Mouse (Mus musculus) intestine, embryonic 16.5 days (tissue): Measurements from ENCODE around the gene Ifitm2. TPM values are rescaled to one million over a fixed set of nuclear protein-coding genes. Genes with fewer than 3 reads are reported as not detected.

Experiments used
- ATAC-seq: fragments of 200-750 bp; cut with Nextera tagmentation; 2 replicates; pipeline ENCODE4 v1.8.0; 2017; ENCODE audit warnings: moderate TSS enrichment, moderate library complexity
- H3K27ac ChIP-seq: fragments of 300-500 bp; sonication (generic); 2 replicates; pipeline ENCODE4 v1.5.1; 2014; ENCODE audit warnings: mild to moderate bottlenecking, low read length
- H3K27me3 ChIP-seq: fragments of 300-500 bp; sonication (generic); replicated peaks from 2 replicates; pipeline ENCODE4 v1.6.1; 2014; ENCODE audit warnings: low read length, control low read depth, mixed read lengths; ENCODE audit not compliant: control insufficient read depth, insufficient read depth
- H3K36me3 ChIP-seq: fragments of 300-500 bp; sonication (generic); 2 replicates; pipeline ENCODE4 v1.6.1; 2014; ENCODE audit warnings: low read length, control low read depth; ENCODE audit not compliant: control insufficient read depth, insufficient read depth
- H3K4me1 ChIP-seq: fragments of 300-500 bp; sonication (generic); 2 replicates; pipeline ENCODE4 v1.6.1; 2014; ENCODE audit warnings: low read length, control low read depth, mixed read lengths; ENCODE audit not compliant: control insufficient read depth, insufficient read depth
- H3K4me2 ChIP-seq: fragments of 300-500 bp; sonication (generic); 2 replicates; pipeline ENCODE4 v1.6.1; 2014; ENCODE audit warnings: low read depth, low read length, control low read depth
- H3K4me3 ChIP-seq: fragments of 300-500 bp; sonication (generic); 2 replicates; pipeline ENCODE4 v1.5.1; 2014; ENCODE audit warnings: mild to moderate bottlenecking, low read length
- H3K9ac ChIP-seq: fragments of 300-500 bp; sonication (generic); 2 replicates; pipeline ENCODE4 v1.6.1; 2014; ENCODE audit warnings: low read depth, low read length
- H3K9me3 ChIP-seq: fragments of 300-500 bp; sonication (generic); 2 replicates; pipeline ENCODE4 v1.6.1; 2016; ENCODE audit warnings: low read length, control low read depth; ENCODE audit not compliant: control insufficient read depth
- WGBS: fragments of 180-500 bp; shearing (Covaris S2); extraction: QIAGEN DNeasy Blood & Tissue Kit; methylation state at CpG from one replicate; pipeline ENCODE4 v1.1.7; 2014; 5-methylcytosine and 5-hydroxymethylcytosine counted together
- polyA plus RNA-seq: library from polyadenylated mRNA; unstranded; fragments of >200 nt; fragmentation: Nextera tagmentation; extraction: Ambion mirVana; gene quantifications from 2 replicates; pipeline ENCODE4 v1.2.1, GENCODE M21; 2015

The Ifitm2 gene
- polyA plus RNA-seq, result 1,203 and 1,252 TPM in 2 replicates

DNA sequence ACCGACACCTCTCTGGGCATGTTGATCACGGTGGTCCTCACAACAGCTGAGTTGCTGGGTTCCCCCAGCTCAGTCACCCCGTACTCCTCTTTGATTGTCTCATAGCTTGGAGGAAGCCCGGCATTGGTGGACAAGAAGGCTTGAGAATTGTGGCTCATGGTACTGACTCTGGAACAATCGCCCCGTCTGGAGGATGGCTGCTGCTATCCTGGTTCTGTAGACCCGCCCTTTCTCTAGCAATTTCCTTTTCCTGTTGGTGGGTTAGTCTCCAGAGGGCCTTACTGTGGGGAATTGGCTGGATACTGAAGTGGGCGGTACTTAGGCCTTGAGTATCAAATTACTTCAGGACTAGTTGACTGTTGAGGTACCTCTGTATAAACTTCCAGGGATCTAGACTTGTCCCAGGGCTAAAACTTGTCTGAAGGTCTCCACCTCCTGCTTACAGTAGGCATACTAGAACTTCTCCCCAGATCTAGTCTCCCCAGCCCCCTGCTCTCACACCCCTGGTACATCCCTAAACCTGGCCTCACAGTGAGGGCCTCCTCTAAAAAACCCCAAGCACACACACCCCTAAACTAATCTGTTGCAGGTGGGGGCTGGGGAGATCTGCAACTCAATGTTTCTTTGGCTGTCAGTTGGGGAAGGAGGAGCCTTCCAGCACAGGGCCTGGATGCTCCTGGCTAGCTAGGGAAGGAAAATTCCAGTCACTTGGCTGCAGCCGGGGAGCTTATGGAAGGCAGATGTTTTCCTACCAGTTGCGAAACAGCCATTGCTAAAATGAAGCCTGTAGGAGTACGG is at the start of gene Ifitm2, which contains the start of gene Gm45717:
Gene Ifitm2 (minus strand): TSS at position 230 of the 798 bp plus-strand sequence.
Gene Gm45717 (minus strand): TSS at position 180 of the 798 bp plus-strand sequence.
- WGBS, result 7% methylated on average over 11 of the region's 11 CpGs
- peak; percentile 92 for ATAC-seq
- Histone ChIP-seq H3K27me3 (no peaks in the 10 kb centered on the region), H3K9ac (peak within 1 kb of the TSS; percentile 77), H3K27ac (peak within 1 kb of the TSS; percentile 97), H3K4me3 (peak within 1 kb of the TSS; percentile 63), H3K36me3 (no peaks in the 10 kb centered on the region), H3K4me1 (peaks cover 39% of the 10 kb centered on the region), H3K4me2 (peak within 1 kb of the TSS; percentile 90), H3K9me3 (no peaks in the 10 kb centered on the region)

DNA sequence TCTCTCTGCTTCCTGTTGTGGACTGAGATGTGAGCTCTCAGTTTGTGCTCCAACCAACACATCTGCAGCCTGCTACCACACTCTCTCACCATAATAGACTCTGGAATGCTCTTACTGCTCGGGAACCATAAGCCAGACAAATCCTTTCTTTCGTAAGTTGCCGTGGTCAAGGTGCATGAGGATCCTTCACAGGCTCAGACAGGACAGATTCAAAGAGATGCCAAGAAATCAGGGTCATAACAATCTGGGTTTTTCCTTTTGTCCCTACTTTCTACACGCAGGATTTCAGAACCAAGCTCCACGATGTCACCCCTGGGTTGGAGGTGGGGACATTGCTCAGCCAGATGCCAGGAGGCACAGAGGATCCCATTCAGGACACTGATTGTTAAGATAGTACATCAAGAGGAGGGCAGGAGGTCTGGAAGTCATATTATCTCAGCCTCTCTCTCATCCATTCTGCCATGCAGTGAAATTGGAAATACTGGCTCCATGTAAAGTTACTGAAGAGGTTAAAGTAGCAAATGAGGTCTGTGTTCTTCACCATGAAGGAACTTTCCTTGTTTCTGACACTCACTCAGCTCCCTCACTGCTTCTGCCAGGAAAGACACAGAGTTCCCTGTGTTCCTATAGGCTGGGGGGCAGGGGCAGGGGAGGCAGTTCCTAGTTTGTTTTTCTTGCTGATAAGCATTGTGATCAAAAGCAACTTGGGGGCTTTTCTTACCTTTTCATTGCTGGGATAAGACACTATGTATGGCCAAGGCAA is 47.6 kb upstream of the Ifitm2 start:
- ATAC-seq, result no peak
- H3K4me2 ChIP-seq, result no peak overlapping the region
- WGBS, result 75% methylated on average over 5 of the region's 5 CpGs

DNA sequence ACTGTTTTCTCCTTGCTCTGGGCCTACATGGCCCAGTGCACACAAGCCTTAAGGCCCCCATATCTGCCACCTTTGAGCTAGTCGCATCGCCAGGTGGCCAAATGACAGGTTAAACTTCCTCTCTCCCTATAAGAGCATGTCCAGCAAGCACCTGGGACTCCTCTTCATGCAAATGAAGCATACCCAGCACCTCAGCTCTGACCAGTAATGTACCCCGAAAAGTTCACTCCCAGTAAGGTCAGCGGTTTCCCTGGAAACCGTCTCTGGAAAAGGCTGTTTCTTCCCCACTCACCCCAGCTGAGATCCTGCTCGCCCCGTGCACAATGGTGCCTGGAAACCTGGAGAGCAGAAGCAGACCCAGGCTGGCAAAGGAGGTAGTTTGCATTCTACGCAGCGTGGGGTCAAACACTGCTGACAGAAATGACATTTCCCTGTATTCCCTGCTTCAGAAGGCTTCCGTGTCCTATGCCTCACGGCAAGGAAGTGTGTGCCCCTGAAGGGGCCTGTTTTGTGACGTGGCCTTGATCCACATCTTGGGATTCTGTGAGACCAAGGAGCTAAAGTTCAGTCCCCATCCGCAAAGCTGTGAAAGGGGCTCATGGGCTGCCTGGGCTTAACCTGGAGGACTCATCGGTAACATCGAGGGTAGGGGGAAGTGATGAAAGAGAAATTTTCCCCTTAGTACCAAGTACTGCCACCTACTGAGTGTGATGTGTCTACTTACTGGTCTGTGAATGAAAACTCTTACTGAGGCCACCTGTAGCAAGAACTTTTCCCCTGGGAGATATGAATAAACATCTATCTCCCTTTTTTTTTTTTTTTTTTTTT is 45.3 kb upstream of the Ifitm2 start:
- 73% methylated on average over 15 of the region's 15 CpGs for WGBS
- no peaks in the 10 kb centered on the region for H3K4me1 ChIP-seq
- no peak overlapping the region for H3K4me3 ChIP-seq
- no peaks in the 10 kb centered on the region for H3K27me3 ChIP-seq
- ATAC-seq, result no peak
- H3K9ac ChIP-seq, result no peak overlapping the region
- H3K36me3 ChIP-seq, result no peaks in the 10 kb centered on the region
- H3K4me2 ChIP-seq, result no peak overlapping the region
- no peak overlapping the region for H3K27ac ChIP-seq
- H3K9me3 ChIP-seq, result no peaks in the 10 kb centered on the region

More for the DNA sequence above, 47.6 kb upstream of the Ifitm2 start:
- Histone ChIP-seq H3K4me3 (no peak overlapping the region), H3K9ac (no peak overlapping the region), H3K9me3 (no peaks in the 10 kb centered on the region), H3K27ac (no peak overlapping the region), H3K4me1 (peaks cover 3% of the 10 kb centered on the region; the same call in 1 of the 2 replicates), H3K27me3 (no peaks in the 10 kb centered on the region), H3K36me3 (no peaks in the 10 kb centered on the region)

DNA sequence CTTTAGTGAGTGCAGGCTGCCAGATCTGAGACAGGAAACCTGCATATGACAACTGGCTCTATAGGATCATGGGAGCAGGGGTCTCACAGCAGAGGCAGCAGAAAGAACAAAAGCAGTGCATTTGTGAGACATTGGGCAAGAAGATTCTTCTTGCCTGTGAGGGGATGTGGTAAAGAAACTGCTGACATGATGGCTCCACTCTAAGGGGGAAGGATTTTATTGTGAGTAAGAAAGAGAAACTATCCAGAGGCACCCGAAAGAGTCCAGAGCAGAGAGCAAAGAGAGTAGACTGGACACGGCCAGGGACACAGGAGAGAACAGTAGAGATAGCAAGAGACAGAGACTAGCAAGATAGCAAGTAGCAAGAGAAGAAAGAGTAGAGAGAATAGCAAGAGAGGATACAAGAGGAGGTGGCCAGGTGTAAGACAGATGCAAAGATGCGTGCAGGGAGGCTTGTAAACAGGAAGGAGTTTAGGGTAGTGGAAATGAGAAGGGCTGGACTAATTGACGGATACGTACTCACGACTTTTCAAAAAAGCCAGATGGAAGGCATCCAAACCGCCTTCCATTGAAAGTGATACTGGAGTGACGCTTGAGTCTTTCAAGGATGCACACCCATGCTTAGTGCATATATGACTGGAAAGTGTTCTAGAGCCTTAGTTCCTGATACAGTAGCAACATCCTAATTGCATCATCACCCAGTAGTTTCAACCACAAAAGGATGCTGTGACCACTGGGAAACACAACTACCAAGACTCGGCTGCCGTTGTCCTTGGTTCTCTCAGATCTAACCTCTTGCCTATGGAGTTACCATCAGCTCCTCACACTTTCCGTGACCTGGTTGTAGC is 43.3 kb upstream of the Ifitm2 start:
- no peaks in the 10 kb centered on the region for H3K36me3 ChIP-seq
- H3K27me3 ChIP-seq, result no peaks in the 10 kb centered on the region
- H3K4me1 ChIP-seq, result no peaks in the 10 kb centered on the region
- WGBS, result 83% methylated on average over 11 of the region's 11 CpGs
- no peak for ATAC-seq
- no peaks in the 10 kb centered on the region for H3K9me3 ChIP-seq
- H3K9ac ChIP-seq, result no peak overlapping the region
- no peak overlapping the region for H3K4me2 ChIP-seq
- H3K27ac ChIP-seq, result no peak overlapping the region
- no peak overlapping the region for H3K4me3 ChIP-seq

- H3K9me3 ChIP-seq, result no peaks in the 10 kb centered on the region
- no peak overlapping the region for H3K4me3 ChIP-seq
- WGBS, result 37% methylated on average over 1 of the region's 1 CpGs
Observed at GRCm38 (mm10) chr7:140997817-140998216, 42.0 kb upstream of the Ifitm2 start.

GRCm38 (mm10) chr7:140991117-140991689 is 35.4 kb upstream of the Ifitm2 start:
- H3K27ac ChIP-seq, result no peak overlapping the region
- H3K36me3 ChIP-seq, result no peaks in the 10 kb centered on the region
- no peaks in the 10 kb centered on the region for H3K27me3 ChIP-seq
- no peak overlapping the region for H3K4me3 ChIP-seq
- peaks cover 6% of the 10 kb centered on the region for H3K4me1 ChIP-seq
- no peak overlapping the region for H3K4me2 ChIP-seq
- no peak for ATAC-seq
- no peak overlapping the region for H3K9ac ChIP-seq
- H3K9me3 ChIP-seq, result no peaks in the 10 kb centered on the region
- 84% methylated on average over 14 of the region's 14 CpGs for WGBS

More at GRCm38 (mm10) chr7:140997817-140998216, 42.0 kb upstream of the Ifitm2 start:
- Histone ChIP-seq H3K27me3 (no peaks in the 10 kb centered on the region), H3K36me3 (no peaks in the 10 kb centered on the region), H3K27ac (no peak overlapping the region), H3K4me2 (no peak overlapping the region), H3K9ac (no peak overlapping the region), H3K4me1 (no peaks in the 10 kb centered on the region)
- ATAC-seq, result no peak

- 69% methylated on average over 5 of the region's 5 CpGs for WGBS
- Histone ChIP-seq H3K4me1 (peaks cover 6% of the 10 kb centered on the region), H3K9me3 (no peaks in the 10 kb centered on the region), H3K27ac (no peak overlapping the region), H3K9ac (no peak overlapping the region), H3K36me3 (no peaks in the 10 kb centered on the region), H3K4me2 (no peak overlapping the region), H3K27me3 (no peaks in the 10 kb centered on the region), H3K4me3 (no peak overlapping the region)
- no peak for ATAC-seq
Observed at GRCm38 (mm10) chr7:140990622-140991021, 34.8 kb upstream of the Ifitm2 start.

DNA sequence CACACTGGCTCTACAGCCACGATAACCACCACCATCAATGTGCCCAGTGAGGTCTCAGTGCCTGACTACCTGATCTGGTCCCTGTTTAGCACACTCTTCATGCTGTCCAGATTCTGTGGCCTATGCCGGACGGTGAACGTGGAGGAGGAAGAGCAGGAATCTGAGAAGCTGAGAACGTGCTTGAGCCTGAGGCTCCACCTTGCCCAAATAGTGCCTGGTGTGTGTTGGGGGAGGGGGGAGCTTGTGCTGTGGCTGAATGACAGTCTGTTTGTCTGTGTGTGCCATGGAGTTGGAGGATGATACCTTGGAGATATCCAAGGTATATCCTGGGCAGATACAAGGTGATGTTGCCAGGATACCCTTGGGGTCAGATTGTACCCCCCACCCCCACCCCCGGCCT is 34.4 kb upstream of the Ifitm2 start:
- peak; percentile 40; the same call in 1 of the 2 replicates for ATAC-seq
- peaks cover 6% of the 10 kb centered on the region for H3K4me1 ChIP-seq
- 49% methylated on average over 6 of the region's 6 CpGs for WGBS
- no peak overlapping the region for H3K4me3 ChIP-seq
- no peaks in the 10 kb centered on the region for H3K36me3 ChIP-seq
- H3K4me2 ChIP-seq, result no peak overlapping the region
- no peak overlapping the region for H3K9ac ChIP-seq
- H3K27ac ChIP-seq, result no peak overlapping the region; the same call in 1 of the 2 replicates
- no peaks in the 10 kb centered on the region for H3K27me3 ChIP-seq
- H3K9me3 ChIP-seq, result no peaks in the 10 kb centered on the region
